Mouse (Mus musculus) CH12.LX (cell line): Measurements from ENCODE around the gene Acer3. TPM values are rescaled to one million over a fixed set of nuclear protein-coding genes. Genes with fewer than 3 reads are reported as not detected.

Source experiments
- DNase-seq: peaks from one replicate; pipeline ENCODE4 v3.0.0-alpha.2; 2013; ENCODE audit errors: extremely low read depth
- H3K27ac ChIP-seq: 2 replicates; pipeline ENCODE4 v1.5.1; 2012; ENCODE audit warnings: low read depth, mild to moderate bottlenecking, control low read depth, moderate library complexity; ENCODE audit not compliant: insufficient read depth
- H3K27me3 ChIP-seq: replicated peaks from 2 replicates; pipeline ENCODE3; 2012; ENCODE audit warnings: inconsistent platforms
- H3K36me3 ChIP-seq, 2 experiments: replicated peaks in 1 of 2; 2 replicates each; pipeline versions ENCODE3 to v1.6.1; 2012; ENCODE audit warnings: inconsistent platforms in 1 of 2, low read length in 1 of 2, mild to moderate bottlenecking in 1 of 2, mixed read lengths in 1 of 2, moderate library complexity in 1 of 2; ENCODE audit not compliant: control insufficient read depth in 1 of 2, insufficient read depth in 1 of 2
- H3K4me1 ChIP-seq, 2 experiments: 2 replicates each; pipeline ENCODE4 v1.6.1; 2012; ENCODE audit warnings: inconsistent platforms in 1 of 2, moderate library complexity in 1 of 2; ENCODE audit not compliant: insufficient read depth in 2 of 2, control insufficient read depth in 1 of 2
- H3K4me2 ChIP-seq: 2 replicates; pipeline ENCODE4 v1.6.1; 2012; ENCODE audit warnings: low read depth, mild to moderate bottlenecking, control low read depth; ENCODE audit not compliant: poor library complexity, insufficient read depth, severe bottlenecking
- H3K4me3 ChIP-seq, 3 experiments: fragments of 150-350 bp in 1 of 3; sonication (generic) in 1 of 3; replicated peaks in 1 of 3; 2 replicates each; pipeline versions ENCODE3 to v1.5.1; 2011 to 2012; ENCODE audit warnings: low read depth in 2 of 3, low read length in 2 of 3, mild to moderate bottlenecking in 2 of 3, moderate library complexity in 2 of 3, control low read depth in 1 of 3, improper control_type of control experiment in 1 of 3, inconsistent platforms in 1 of 3, mixed read lengths in 1 of 3; ENCODE audit not compliant: poor library complexity in 1 of 3
- H3K79me2 ChIP-seq: replicated peaks from 2 replicates; pipeline ENCODE4 v1.6.1; 2012; ENCODE audit warnings: mild to moderate bottlenecking, moderate library complexity; ENCODE audit not compliant: control insufficient read depth, poor library complexity, insufficient read depth, severe bottlenecking; ENCODE audit errors: extremely low read depth
- H3K9ac ChIP-seq: 2 replicates; pipeline ENCODE4 v1.6.1; 2012; ENCODE audit warnings: low read depth, mild to moderate bottlenecking, control low read depth, moderate library complexity; ENCODE audit not compliant: insufficient read depth
- H3K9me3 ChIP-seq: replicated peaks from 2 replicates; pipeline ENCODE3; 2012; ENCODE audit warnings: low read length, inconsistent platforms, mixed read lengths
- BHLHE40 ChIP-seq: IDR thresholded peaks from 2 replicates; pipeline ENCODE4 v1.6.1; 2011; ENCODE audit warnings: mild to moderate bottlenecking, low read depth, low read length, improper control_type of control experiment
- ELF1 ChIP-seq: IDR thresholded peaks from 2 replicates; pipeline ENCODE4 v1.6.1; 2014; ENCODE audit warnings: low read depth, mild to moderate bottlenecking, inconsistent platforms, low read length, improper control_type of control experiment
- EP300 ChIP-seq: IDR thresholded peaks from 2 replicates; pipeline ENCODE4 v1.6.1; 2011; ENCODE audit warnings: low read length, improper control_type of control experiment
- ETS1 ChIP-seq: conservative IDR thresholded peaks from 2 replicates; pipeline ENCODE4 v1.6.1; 2012; ENCODE audit warnings: low read depth, mild to moderate bottlenecking, inconsistent platforms, low read length, improper control_type of control experiment, moderate library complexity
- GABPA ChIP-seq: IDR thresholded peaks from 2 replicates; pipeline ENCODE4 v1.6.1; 2012; ENCODE audit warnings: low read depth, low read length, improper control_type of control experiment, inconsistent platforms; ENCODE audit not compliant: insufficient replicate concordance
- HCFC1 ChIP-seq: IDR thresholded peaks from 2 replicates; pipeline ENCODE4 v1.6.1; 2012; ENCODE audit warnings: low read depth, mild to moderate bottlenecking, inconsistent platforms, low read length, improper control_type of control experiment
- KAT2A ChIP-seq: IDR thresholded peaks from 2 replicates; pipeline ENCODE4 v1.6.1; 2012; ENCODE audit warnings: low read length, improper control_type of control experiment, inconsistent platforms; ENCODE audit not compliant: insufficient replicate concordance
- MAX ChIP-seq: IDR thresholded peaks from 2 replicates; pipeline ENCODE4 v1.6.1; 2011; ENCODE audit warnings: low read length, improper control_type of control experiment
- MYC ChIP-seq: IDR thresholded peaks from 2 replicates; pipeline ENCODE4 v1.6.1; 2011; ENCODE audit warnings: low read depth, mild to moderate bottlenecking, improper control_type of control experiment, low read length
- NRF1 ChIP-seq: IDR thresholded peaks from 2 replicates; pipeline ENCODE4 v1.6.1; 2014; ENCODE audit warnings: low read depth, mild to moderate bottlenecking, inconsistent platforms, low read length, improper control_type of control experiment, moderate library complexity
- PAX5 ChIP-seq: IDR thresholded peaks from 2 replicates; pipeline ENCODE4 v1.6.1; 2012; ENCODE audit warnings: low read length, inconsistent platforms, mixed read lengths
- POLR2A ChIP-seq: IDR thresholded peaks from 2 replicates; pipeline ENCODE4 v1.6.1; 2011; ENCODE audit warnings: low read depth, mild to moderate bottlenecking, improper control_type of control experiment, low read length
- POLR2AphosphoS2 ChIP-seq: IDR thresholded peaks from 2 replicates; pipeline ENCODE4 v1.6.1; 2011; ENCODE audit warnings: low read depth, low read length, improper control_type of control experiment
- RAD21 ChIP-seq: IDR thresholded peaks from 2 replicates; pipeline ENCODE4 v1.6.1; 2011; ENCODE audit warnings: low read depth, mild to moderate bottlenecking, low read length, improper control_type of control experiment, moderate library complexity
- TBP ChIP-seq: conservative IDR thresholded peaks from 2 replicates; pipeline ENCODE4 v1.6.1; 2011; ENCODE audit warnings: low read depth, low read length, improper control_type of control experiment
- TCF12 ChIP-seq: IDR thresholded peaks from 2 replicates; pipeline ENCODE4 v1.6.1; 2014; ENCODE audit warnings: low read depth, mild to moderate bottlenecking, inconsistent platforms, low read length, improper control_type of control experiment
- USF1 ChIP-seq: IDR thresholded peaks from 2 replicates; pipeline ENCODE4 v1.6.1; 2014; ENCODE audit warnings: low read depth, mild to moderate bottlenecking, inconsistent platforms, low read length, improper control_type of control experiment
- USF2 ChIP-seq: conservative IDR thresholded peaks from 2 replicates; pipeline ENCODE4 v1.6.1; 2011; ENCODE audit warnings: low read depth, low read length, improper control_type of control experiment
- ZKSCAN1 ChIP-seq: IDR thresholded peaks from 2 replicates; pipeline ENCODE4 v1.6.1; 2012; ENCODE audit warnings: low read depth, inconsistent platforms, low read length, improper control_type of control experiment, borderline replicate concordance
- dilution Hi-C: fragments of 300-500 bp; cut with MboI; formaldehyde crosslinking; loops from 2 replicates; pipeline ENCODE4 v1.14.3; 2020; ENCODE audit warnings: low sequenced_read_pairs; ENCODE audit not compliant: extremely low pct_unique_long_range_greater_than_20kb, extremely low pct_ligation_motif_present
- in situ Hi-C: fragments of 300-500 bp; cut with MboI; formaldehyde crosslinking; loops from 3 replicates; pipeline ENCODE4 v1.14.3; 2019; ENCODE audit warnings: low sequenced_read_pairs, low pct_ligation_motif_present, low pct_unique_long_range_greater_than_20kb, mixed read lengths
- polyA plus RNA-seq: library from polyadenylated mRNA; unstranded; fragments of >175 nt; gene quantifications from 2 replicates; pipeline ENCODE4 v1.2.1, GENCODE M21; 2012; ENCODE audit warnings: low read depth; ENCODE audit not compliant: insufficient read length
- total RNA-seq, 2 experiments: library from RNA; depleted of rRNA; stranded (reverse); fragments of 300-350 nt in 1 of 2; fragments of >200 nt in 1 of 2; gene quantifications; 2 replicates each; pipeline ENCODE4 v1.2.3; 2012 to 2014

Acer3 gene
- total and polyA plus RNA-seq, 3 experiments = 10.7 to 16.6 (median 14.4) TPM

DNA sequence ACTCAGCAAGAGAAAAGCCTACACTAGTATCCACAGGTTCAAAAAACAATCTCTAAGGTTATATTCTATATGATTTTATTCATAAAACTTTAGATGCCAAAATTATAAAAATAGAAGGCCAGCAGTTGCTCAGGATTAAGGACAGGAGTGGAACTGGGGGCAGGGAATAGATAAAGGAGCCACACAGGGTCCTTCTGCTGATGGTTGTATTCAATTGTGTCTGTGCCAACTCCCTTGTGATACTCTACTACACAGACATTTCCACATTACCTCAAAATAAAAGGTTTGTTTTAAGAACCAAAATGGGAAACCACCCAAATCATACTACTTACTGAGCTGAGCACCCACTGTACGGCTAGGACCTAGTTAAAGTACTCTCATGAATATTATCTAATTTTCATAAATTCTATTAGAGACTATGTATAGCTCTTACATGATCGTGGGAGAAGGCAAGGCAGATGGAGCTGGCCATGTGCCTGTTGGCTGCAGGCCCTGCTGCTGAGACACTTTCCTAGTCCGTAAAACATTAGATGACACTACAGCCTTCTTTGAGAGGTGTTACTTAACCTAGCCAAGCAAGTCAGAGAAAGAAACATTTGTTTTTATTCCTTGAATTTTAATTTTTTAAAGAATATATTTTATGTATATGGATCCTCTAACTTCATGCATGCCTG lies 84.2 kb downstream of the Acer3 start:
- in situ Hi-C loops = no loop called here
- H3K9me3 ChIP-seq = no peaks in the 10 kb centered on the region
- no peak overlapping the region for H3K4me3 ChIP-seq
- no peak overlapping the region for H3K27ac ChIP-seq
- TF ChIP-seq POLR2A (no peak), MYC (no peak), ETS1 (no peak), TBP (no peak), TCF12 (no peak), USF2 (no peak), NRF1 (no peak), ZKSCAN1 (no peak), MAX (no peak), EP300 (no peak), USF1 (no peak), POLR2AphosphoS2 (no peak)
- dilution Hi-C loops = no loop called here
- H3K36me3 ChIP-seq = peaks cover 0 to 1% of the 10 kb centered on the region in 2 experiments
- H3K9ac ChIP-seq = no peak overlapping the region
- H3K27me3 ChIP-seq = no peaks in the 10 kb centered on the region
- no peaks in the 10 kb centered on the region for H3K4me1 ChIP-seq
- no peak for DNase-seq
- H3K79me2 ChIP-seq = no peaks in the 10 kb centered on the region
- H3K4me2 ChIP-seq = no peak overlapping the region

DNA sequence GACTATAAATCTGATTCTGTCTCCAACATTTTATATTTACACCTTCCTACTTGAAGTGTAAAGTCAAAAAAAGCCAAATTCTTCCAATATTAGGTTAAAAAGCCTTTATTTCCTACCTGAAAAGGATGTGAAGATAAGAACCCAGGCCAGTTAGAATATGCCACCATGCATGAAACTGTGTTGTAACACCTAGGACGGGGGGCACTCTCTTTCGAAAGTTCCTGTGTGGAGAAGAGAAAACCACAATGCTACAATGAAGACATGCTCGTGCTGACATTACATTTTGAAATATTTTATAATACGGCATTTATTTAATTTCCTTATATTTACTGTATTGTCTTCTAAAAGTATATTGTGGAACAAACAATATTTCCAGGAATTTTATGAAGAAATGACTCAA lies 97.2 kb downstream of the Acer3 start:
- DNase-seq = no peak
- Histone ChIP-seq H3K27me3 (no peaks in the 10 kb centered on the region), H3K36me3 (peaks cover 0 to 3% of the 10 kb centered on the region in 2 experiments), H3K9me3 (no peaks in the 10 kb centered on the region), H3K79me2 (no peaks in the 10 kb centered on the region), H3K9ac (no peak overlapping the region), H3K27ac (no peak overlapping the region), H3K4me2 (no peak overlapping the region), H3K4me3 (no peak overlapping the region), H3K4me1 (no peaks in the 10 kb centered on the region)
- in situ Hi-C loops (no loop called here), dilution Hi-C loops (no loop called here)
- no peak for TF ChIP-seq BHLHE40
- no peak for TF ChIP-seq RAD21
- no peak for TF ChIP-seq ZKSCAN1
- no peak for TF ChIP-seq KAT2A
- no peak for TF ChIP-seq PAX5
- TF ChIP-seq ELF1 = no peak
- TF ChIP-seq HCFC1 = no peak
- TF ChIP-seq USF2 = no peak
- TF ChIP-seq GABPA = no peak
